Mouse (Mus musculus) layer of hippocampus, adult 18-20 months (tissue): ENCODE measurements around the gene Heatr4. TPM values are rescaled to one million over a fixed set of nuclear protein-coding genes. Genes with fewer than 3 reads are reported as not detected.
"Not testable (repeated sequence)": the region's sequence is repeated elsewhere in the genome, so short reads cannot be mapped to it uniquely, and the experiment has no call there.

ENCODE experiments used
- DNase-seq, 2 experiments: peaks; one replicate each; pipeline ENCODE4 v3.0.0; 2022; ENCODE audit warnings: low spot score in 2 of 2
- long read RNA-seq: library from polyadenylated mRNA; stranded (forward); transcript quantifications from one replicate; pipeline ENCODE4 v2.0.0, GENCODE M21; 2021
- total RNA-seq, 2 experiments: library from RNA; stranded (reverse); gene quantifications; 2 replicates each; pipeline ENCODE4 v1.2.3; 2021

Heatr4 gene
- total RNA-seq, result under 1 TPM in 1 of 2 experiments, not detected in 1; 0.10 TPM
- long read RNA-seq, partial matches to known transcripts, result 0 of 1 reads
- long read RNA-seq, other reads (novel, unspliced or antisense), result 1 of 1 reads

- DNase-seq, result no peak
These were observed at the start of gene Heatr4 for GRCm38 (mm10) chr12:83984752-83985151. Heatr4 (minus strand) TSS chr12:83984852.

- DNase-seq, result no peak
These were observed 49.5 kb upstream of the Heatr4 start for GRCm38 (mm10) chr12:84034108-84034507.

GRCm38 (mm10) chr12:84033302-84033701 lies 48.6 kb upstream of the Heatr4 start:
- DNase-seq, result not testable (repeated sequence)

- DNase-seq, result no peak
These were observed 48.2 kb upstream of the Heatr4 start for GRCm38 (mm10) chr12:84032854-84033253.

- DNase-seq, result peak; percentile 54 to 90
These were observed 46.1 kb upstream of the Heatr4 start for GRCm38 (mm10) chr12:84030659-84031332.

GRCm38 (mm10) chr12:84029043-84029442 lies 44.4 kb upstream of the Heatr4 start:
- not testable (repeated sequence) for DNase-seq

GRCm38 (mm10) chr12:84028328-84028727 lies 43.7 kb upstream of the Heatr4 start:
- not testable (repeated sequence) for DNase-seq

- no peak for DNase-seq
These were observed 41.2 kb upstream of the Heatr4 start for GRCm38 (mm10) chr12:84025888-84026287.

GRCm38 (mm10) chr12:84023052-84023745 lies 38.5 kb upstream of the Heatr4 start:
- no peak for DNase-seq

GRCm38 (mm10) chr12:84022266-84022665 lies 37.6 kb upstream of the Heatr4 start:
- DNase-seq, result not testable (repeated sequence)

GRCm38 (mm10) chr12:84020528-84020927 lies 35.9 kb upstream of the Heatr4 start:
- DNase-seq, result peak in 1 of 2 experiments; percentile 19

- DNase-seq, result peak in 1 of 2 experiments; percentile 48
These were observed 29.0 kb upstream of the Heatr4 start for GRCm38 (mm10) chr12:84013701-84014100.

- DNase-seq, result no peak
These were observed 28.5 kb upstream of the Heatr4 start for GRCm38 (mm10) chr12:84013130-84013529.

- peak; percentile 56 to 80 for DNase-seq
These were observed 26.8 kb upstream of the Heatr4 start for GRCm38 (mm10) chr12:84011251-84012040.

GRCm38 (mm10) chr12:84010201-84010600 lies 25.5 kb upstream of the Heatr4 start:
- no peak for DNase-seq

GRCm38 (mm10) chr12:84009171-84009965 lies 24.7 kb upstream of the Heatr4 start, which contains the start of gene Acot1:
Acot1 (plus strand) TSS chr12:84009490.
- peak in 1 of 2 experiments; percentile 65 for DNase-seq

- DNase-seq, result no peak
These were observed 24.1 kb upstream of the Heatr4 start for GRCm38 (mm10) chr12:84008729-84009128.

- DNase-seq, result no peak
These were observed 23.6 kb upstream of the Heatr4 start for GRCm38 (mm10) chr12:84008251-84008650.

- DNase-seq, result no peak
These were observed 19.2 kb upstream of the Heatr4 start for GRCm38 (mm10) chr12:84003866-84004265.

GRCm38 (mm10) chr12:84000418-84000817 lies 15.8 kb upstream of the Heatr4 start:
- no peak for DNase-seq

- DNase-seq, result not testable (repeated sequence)
These were observed 14.6 kb upstream of the Heatr4 start for GRCm38 (mm10) chr12:83999237-83999636.
